Mouse (Mus musculus): ENCODE measurements around the gene Zfp217.
A peak's percentile ranks its signal among the peaks of the same experiment; 100 is the strongest.

Gene Zfp217

DNA sequence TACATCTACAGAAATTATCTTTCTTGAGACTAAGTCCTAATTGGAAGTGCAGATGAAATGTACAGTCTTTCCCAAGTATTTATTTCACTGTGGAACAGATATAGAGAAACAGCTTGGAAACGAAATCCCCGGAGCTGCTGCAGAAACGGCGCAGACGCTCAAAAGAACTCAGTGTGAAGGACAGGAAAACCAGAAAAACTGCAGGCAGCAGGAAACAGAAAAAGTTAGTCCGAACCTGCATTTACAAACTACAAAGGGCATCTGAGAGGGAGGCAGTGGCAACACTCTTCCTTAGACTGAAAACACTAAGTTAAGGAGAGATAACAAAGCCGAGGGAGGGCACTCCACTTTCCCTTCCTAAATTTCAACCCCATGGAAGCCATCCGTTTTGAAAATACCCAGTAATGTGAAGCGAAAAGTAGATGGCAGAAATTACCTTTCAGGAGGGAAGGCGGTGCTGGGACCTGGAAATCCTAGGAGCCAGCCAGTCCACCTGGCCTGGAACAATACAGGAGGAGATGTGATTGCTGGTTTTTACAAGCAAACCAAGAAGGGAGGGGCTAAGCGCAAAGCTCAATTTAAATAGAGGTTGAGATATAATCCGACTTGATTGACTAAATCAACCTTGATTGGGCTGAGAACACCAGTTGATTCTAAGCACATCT lies 13.7 kb downstream of the Zfp217 start:
- no peak for DNase-seq (ENCODE audit: low spot score in 2 of 2)

DNA sequence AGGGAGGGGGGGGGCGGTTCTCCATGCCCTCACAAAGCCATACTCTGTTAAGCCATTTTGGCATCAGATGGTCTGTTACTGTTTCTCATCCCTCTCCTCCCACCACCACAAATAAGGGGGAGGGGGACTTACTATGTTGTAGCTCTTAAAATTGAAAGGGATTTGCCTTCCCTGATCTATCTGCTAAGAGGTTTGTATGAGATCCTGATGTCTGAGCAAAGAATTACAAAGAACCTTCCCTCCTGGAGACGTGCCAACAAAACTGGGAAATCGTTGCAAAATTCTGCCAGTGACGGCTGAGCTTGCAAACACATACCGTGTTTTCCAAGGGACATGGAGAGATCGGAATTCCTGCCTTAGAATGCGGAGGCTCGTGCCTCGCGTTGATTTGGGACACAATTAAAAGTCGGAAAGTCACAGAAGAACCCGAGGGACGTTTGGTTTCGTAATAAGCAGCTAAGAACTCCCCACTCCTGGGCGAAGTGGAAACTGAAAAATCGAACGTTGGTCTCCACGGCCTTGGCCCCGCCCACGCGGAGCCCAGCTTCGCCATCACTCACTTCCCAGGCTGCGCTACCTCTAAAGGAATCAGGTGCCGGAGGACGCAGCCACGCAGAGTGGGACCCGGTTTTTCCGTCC lies 14.7 kb downstream of the Zfp217 start:
- peak in 1 of 2 experiments; percentile 25 for DNase-seq (ENCODE audit: low spot score in 2 of 2)

DNA sequence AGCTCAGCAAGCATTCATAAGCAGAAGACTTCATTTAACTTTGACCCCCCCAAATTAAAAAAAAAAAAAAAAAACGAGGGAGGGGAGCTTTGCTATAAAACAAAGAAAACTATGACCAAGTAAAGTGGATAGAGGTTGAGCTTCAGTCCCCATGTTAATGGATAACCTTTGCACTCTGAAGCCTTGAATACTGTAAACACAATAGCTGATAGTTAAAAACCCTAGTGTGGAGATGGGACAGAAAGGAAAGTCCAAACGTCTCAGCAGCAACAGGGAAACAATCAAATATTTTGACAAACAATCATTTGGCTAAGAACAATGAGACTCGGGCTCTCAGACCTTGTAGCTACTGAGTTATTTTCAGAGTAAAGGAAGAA lies 15.2 kb downstream of the Zfp217 start:
- DNase-seq (ENCODE audit: low spot score in 2 of 2) = no peak

- no peak for DNase-seq (ENCODE audit: low spot score in 2 of 2)
These were observed 15.9 kb downstream of the Zfp217 start for GRCm38 (mm10) chr2:170131981-170132460.

DNA sequence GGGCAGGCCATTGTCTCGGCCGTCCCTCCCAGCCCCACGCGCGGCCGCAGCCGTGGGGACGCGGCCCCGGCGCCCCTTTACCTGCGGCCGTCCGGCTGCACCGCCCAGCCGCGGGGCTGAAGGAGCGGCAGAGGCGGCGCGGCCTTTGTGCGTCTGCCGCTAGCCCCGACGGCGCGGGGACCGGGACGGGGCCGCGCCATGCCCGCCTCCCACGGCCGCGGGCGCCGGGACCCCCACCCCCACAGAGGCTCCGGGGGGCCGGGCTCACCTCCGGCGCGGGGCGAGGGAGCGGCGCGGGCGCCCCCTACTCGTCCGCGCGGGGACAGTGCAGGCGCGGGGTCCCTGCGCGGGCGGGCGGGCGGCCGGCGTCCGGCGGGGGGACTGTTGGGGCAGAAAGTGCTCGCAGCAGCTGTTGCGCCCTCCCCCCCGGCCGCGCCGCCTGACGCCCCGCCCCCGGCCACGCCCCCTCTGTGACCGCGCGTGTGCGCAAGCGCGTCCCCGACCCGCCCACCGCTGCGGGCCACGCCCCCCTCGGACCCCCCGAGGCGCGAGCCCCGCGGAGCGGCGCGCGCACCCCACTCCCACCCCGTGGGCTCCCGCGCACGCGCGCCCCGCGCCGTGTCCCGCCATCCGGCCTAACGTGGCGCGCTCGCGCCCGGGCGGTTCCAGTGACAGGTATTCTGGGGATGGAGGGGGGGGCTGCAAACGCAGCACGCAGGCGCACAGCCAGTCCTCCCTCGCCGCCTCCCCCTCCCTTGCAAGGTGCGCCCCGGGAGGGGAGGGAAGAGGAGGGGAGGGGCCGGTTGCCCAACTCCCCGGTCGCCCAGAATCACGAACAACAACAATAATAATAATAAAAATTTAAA lies 16.9 kb downstream of the Zfp217 start:
- peak; percentile 23 to 46 for DNase-seq (ENCODE audit: low spot score in 2 of 2)

DNA sequence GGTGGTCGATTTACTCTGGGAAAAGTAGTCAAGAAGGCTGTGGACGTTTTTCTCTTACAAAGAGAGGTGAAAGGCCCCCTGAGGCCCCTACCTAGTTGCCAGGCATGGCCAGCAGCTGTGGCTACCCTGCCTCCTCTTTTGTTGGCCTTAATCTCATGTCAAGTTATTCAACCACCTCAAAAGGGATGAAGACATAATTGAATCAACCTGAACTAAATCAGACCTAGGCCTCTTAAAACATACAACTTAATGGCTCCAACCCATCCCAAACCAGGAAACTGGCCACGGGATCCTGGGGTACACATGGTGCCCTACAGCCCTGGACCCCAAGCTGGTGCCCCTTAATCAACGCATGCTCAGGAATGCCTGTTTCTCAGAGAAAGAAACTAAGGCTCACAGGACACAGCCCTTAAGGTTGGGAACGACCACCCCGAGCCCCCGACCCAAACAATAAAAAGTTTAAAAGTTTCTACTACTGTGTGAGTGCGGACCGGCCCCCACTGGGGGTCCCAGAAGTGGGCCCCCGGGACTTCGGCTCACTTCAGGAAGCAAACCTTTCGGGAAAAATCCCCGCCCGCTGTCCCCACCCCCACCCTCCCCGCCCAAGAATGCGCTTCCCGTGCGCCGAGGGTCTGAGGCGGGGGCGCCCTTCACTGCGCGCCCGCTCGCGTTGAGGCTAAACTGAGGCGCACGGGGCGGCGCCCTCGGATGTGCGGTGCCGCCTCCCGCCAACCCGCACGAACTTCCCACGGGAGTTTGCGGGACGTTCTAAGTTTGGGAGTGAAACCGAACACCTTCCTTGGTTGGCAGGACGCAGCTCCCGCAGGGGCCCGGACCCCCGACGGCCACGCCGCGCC lies 17.8 kb downstream of the Zfp217 start:
- DNase-seq (ENCODE audit: low spot score in 2 of 2) = no peak

GRCm38 (mm10) chr2:170129248-170129922 lies 18.5 kb downstream of the Zfp217 start:
- no peak for DNase-seq (ENCODE audit: low spot score in 2 of 2)

DNA sequence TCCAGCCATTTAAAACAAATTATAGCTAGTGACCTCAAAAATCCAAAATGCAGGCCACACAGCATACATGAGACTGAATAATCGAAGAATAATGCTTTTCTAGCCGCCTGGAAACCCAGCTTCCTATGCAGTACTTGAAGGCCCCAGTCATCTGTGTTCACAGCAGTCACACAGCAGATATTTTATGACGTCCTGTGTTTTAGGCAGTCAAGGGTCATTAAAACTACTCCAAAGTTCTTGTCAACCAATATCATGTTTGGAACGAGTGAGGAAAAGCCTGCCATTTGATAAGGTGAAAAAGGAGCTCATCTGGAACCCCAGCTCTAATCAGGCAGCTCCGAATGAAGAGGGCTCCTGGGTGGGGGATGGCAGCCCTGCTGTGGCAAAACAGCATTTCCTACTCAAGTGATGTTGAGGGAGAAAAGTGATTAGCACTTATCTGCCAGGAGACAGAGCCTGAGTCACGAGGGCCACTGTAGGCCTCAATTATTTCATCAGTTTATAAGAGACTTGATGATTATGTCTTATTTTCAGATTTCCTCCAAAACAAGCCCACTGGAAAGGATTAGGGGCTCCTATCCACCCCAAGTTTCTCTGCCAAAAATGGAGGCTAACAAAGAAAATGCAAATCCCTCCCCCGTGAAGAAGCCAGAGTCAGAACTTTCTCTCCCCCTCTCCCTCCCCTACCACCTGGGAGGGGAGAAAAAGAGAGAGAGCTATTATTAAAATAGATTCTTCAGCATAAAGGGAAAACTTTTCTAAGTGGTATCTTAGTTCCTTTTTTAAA lies 19.2 kb downstream of the Zfp217 start:
- DNase-seq (ENCODE audit: low spot score in 2 of 2) = no peak

GRCm38 (mm10) chr2:170127523-170127922 lies 20.4 kb downstream of the Zfp217 start:
- DNase-seq (ENCODE audit: low spot score in 2 of 2) = no peak

DNA sequence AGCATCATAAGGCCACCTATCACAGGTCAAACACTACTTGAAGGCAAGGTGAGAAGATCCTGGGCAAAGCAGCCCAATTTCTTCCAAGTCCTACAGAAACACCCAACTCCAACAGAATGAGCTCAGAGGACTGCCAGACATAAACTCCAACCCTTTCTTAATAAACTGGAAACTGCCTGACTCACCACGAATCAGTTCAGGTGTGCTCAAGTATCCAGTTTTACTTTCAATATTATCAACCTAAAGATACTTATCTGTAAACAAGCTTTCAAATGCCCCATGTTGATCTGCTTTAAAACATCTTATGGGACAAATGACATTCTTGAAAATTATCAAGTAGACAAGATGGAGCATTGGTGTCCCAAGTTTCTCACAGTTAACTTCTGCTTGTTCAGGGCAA lies 21.6 kb downstream of the Zfp217 start:
- no peak for DNase-seq (ENCODE audit: low spot score in 2 of 2)

DNA sequence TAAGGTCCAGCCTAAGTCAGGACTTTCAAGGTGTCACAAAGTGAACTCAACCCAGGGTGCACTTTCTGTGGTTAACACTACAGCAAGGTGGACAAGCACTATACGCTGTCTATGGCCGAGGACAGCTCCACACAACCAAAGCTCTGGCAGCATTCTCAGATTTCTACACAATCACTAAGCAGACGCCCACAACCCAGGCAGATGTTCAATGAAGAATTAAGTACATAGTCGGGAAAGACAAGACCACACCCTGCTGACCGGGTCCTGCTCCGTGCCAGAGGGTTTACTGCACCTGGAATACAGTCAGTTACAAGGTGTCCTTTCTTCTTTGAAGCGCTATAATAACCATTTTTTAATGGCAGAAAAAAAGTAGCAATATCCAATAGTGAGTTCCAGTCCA lies 25.7 kb downstream of the Zfp217 start:
- no peak for DNase-seq (ENCODE audit: low spot score in 2 of 2)

- no peak for DNase-seq (ENCODE audit: low spot score in 2 of 2)
These were observed 27.5 kb downstream of the Zfp217 start for GRCm38 (mm10) chr2:170120139-170121027.

- peak; percentile 32 to 54 for DNase-seq (ENCODE audit: low spot score in 2 of 2)
These were observed 31.1 kb downstream of the Zfp217 start for GRCm38 (mm10) chr2:170116704-170117281.

DNA sequence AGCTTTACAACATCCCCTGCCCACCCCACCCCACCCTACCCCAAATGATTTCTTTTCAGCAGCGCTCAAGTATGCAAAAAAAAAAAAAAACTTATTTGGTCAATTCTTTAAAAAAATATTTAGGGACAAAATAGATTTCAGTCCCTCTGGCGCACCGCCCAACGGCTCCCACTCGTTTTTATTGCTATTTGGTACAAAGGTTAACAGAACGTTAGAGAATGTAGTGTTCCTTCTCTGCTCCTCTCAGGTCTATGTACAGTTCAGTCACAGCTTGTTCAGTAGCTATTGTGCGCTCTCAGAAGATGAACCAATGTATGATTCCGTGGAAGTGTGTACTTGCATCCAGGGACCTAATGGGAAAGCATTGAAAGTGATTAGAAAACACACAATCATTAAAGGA lies 37.6 kb downstream of the Zfp217 start:
- no peak for DNase-seq (ENCODE audit: low spot score in 2 of 2)

GRCm38 (mm10) chr2:170109528-170109927 lies 38.4 kb downstream of the Zfp217 start:
- DNase-seq (ENCODE audit: low spot score in 2 of 2) = no peak

DNA sequence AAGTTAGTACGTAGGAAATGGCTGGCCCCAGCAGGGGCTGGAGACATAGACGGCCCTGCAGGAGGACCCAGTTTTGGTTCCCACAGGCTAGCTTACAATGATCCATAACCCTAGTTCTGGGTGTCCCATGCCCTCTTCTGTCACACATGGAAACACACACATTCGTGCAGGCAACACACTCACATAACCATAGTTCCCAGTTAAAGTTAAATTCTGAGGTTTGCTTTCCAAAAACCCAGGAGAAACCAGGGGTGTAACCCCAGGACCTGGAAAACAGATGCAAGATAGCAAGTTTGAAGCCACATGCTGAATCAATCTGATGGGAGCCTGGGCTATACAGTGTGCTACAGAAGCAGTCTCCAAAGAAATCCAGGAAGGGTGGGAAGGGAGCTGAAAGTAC lies 40.1 kb downstream of the Zfp217 start:
- DNase-seq (ENCODE audit: low spot score in 2 of 2) = no peak

- no peak for DNase-seq (ENCODE audit: low spot score in 2 of 2)
These were observed 41.9 kb downstream of the Zfp217 start for GRCm38 (mm10) chr2:170106000-170106399.

DNA sequence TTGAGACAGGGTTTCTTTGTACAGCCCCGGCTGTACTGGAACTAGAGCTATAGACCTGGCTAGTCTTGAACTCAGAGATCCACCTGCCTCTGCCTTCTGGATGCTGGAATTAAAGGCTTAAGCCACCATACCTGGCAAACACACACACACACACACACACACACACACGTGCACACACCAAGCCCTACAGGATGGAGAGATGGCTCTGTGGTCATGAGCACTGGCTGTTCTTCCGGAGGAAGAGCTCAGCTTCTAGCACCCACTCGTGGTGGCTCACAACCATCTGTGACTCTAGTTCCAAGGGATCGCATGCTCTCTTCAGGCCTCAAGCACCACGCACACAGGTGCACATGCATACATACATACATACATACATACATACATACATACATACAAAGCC lies 43.5 kb downstream of the Zfp217 start:
- no peak for DNase-seq (ENCODE audit: low spot score in 2 of 2)

GRCm38 (mm10) chr2:170103852-170104251 lies 44.1 kb downstream of the Zfp217 start:
- peak; percentile 22 to 24 for DNase-seq (ENCODE audit: low spot score in 2 of 2)
